Mouse (Mus musculus) embryonic fibroblast, embryonic 13.5 days (primary cell): ENCODE data around the gene Cntd1. TPM values are rescaled to one million over a fixed set of nuclear protein-coding genes. Genes with fewer than 3 reads are reported as not detected.
A peak's percentile ranks its signal among the peaks of the same experiment; 100 is the strongest.

Experiments used
- H3K27ac ChIP-seq: 2 replicates; pipeline ENCODE4 v1.5.1; 2012; ENCODE audit warnings: low read length, control low read depth, inconsistent platforms; ENCODE audit not compliant: insufficient read depth
- H3K4me1 ChIP-seq: 2 replicates; pipeline ENCODE4 v1.6.1; 2011; ENCODE audit warnings: low read length; ENCODE audit not compliant: control insufficient read depth, insufficient read depth
- H3K4me3 ChIP-seq: 2 replicates; pipeline ENCODE4 v1.5.1; 2011; ENCODE audit warnings: mild to moderate bottlenecking, control low read depth, low read length; ENCODE audit not compliant: insufficient read depth
- CTCF ChIP-seq: IDR thresholded peaks from 2 replicates; pipeline ENCODE4 v1.5.1; 2011; ENCODE audit warnings: mild to moderate bottlenecking, control low read depth, low read length, moderate library complexity, borderline replicate concordance; ENCODE audit not compliant: insufficient read depth
- POLR2A ChIP-seq: IDR thresholded peaks from 2 replicates; pipeline ENCODE4 v1.6.1; 2011; ENCODE audit warnings: low read depth, mild to moderate bottlenecking, control low read depth, low read length, moderate library complexity
- polyA plus RNA-seq: library from polyadenylated mRNA; stranded (reverse); fragments of >200 nt; gene quantifications from 2 replicates; pipeline ENCODE4 v1.2.4, GENCODE M21; 2011; ENCODE audit warnings: low read depth; ENCODE audit not compliant: missing spikeins, insufficient read length

The Cntd1 gene
- polyA plus RNA-seq, 1 experiment, result 1.0 TPM

- TF ChIP-seq POLR2A (no peak), CTCF (no peak)
- Histone ChIP-seq H3K27ac (no peak overlapping the region), H3K4me3 (no peak overlapping the region), H3K4me1 (no peaks in the 10 kb centered on the region)
Observed at GRCm38 (mm10) chr11:101282896-101283295, 4.1 kb downstream of the Cntd1 start.

- TF ChIP-seq CTCF, result no peak
- TF ChIP-seq POLR2A, result no peak
- no peak overlapping the region for H3K27ac ChIP-seq
Observed at GRCm38 (mm10) chr11:101283805-101284204, 5.0 kb downstream of the Cntd1 start.

GRCm38 (mm10) chr11:101287306-101287705 lies 8.5 kb downstream of the Cntd1 start:
- TF ChIP-seq CTCF (no peak), POLR2A (no peak)
- Histone ChIP-seq H3K4me3 (no peak overlapping the region), H3K4me1 (no peaks in the 10 kb centered on the region), H3K27ac (no peak overlapping the region)

More at GRCm38 (mm10) chr11:101283805-101284204, 5.0 kb downstream of the Cntd1 start:
- no peaks in the 10 kb centered on the region for H3K4me1 ChIP-seq
- no peak overlapping the region for H3K4me3 ChIP-seq

DNA sequence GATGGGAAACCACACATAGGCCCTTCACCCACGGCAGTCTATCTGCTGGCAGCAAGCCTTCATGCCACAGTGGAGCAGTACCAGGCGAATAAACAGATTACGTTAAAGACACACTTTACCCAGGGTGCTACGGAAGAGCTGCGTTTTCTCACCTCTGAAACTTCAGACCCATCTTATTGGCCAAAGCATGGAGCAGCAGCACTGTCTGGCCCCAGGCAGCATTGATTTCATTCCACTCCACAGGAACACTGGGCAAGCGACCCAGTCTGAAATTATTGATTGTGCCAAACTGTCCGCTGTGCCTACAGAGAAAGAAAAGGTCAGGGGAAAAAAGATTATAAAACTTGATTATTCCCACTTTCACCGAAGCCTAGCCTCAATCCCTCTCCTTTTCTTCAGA lies 12.4 kb downstream of the Cntd1 start:
- no peak for TF ChIP-seq POLR2A
- TF ChIP-seq CTCF, result no peak
- Histone ChIP-seq H3K27ac (no peak overlapping the region), H3K4me3 (no peak overlapping the region), H3K4me1 (no peaks in the 10 kb centered on the region)

DNA sequence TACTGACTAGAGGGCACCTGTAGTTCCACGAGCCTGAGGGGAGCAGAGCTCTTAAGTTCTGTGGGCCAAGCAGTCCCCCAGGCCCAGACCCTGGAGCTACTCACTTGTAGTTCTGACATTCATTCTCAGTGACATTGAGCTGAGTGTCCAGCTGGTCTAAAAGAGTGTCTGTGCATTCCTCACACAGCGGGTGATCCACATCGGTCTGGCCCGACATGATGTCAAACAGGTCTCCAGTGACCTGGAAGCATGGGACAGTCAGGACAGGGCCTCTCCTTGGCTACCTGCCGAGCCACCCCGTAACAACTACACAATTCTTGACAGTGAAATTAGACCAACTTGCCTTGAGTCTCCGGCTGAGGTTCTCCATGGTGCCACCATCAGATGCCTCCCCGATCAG lies 16.4 kb downstream of the Cntd1 start:
- H3K4me3 ChIP-seq, result no peak overlapping the region
- H3K4me1 ChIP-seq, result no peaks in the 10 kb centered on the region
- no peak for TF ChIP-seq POLR2A
- TF ChIP-seq CTCF, result no peak
- H3K27ac ChIP-seq, result no peak overlapping the region

- TF ChIP-seq CTCF (no peak), POLR2A (no peak)
- Histone ChIP-seq H3K4me3 (peak overlapping the region; percentile 94), H3K27ac (no peak overlapping the region), H3K4me1 (peaks cover 4% of the 10 kb centered on the region; the same call in 1 of the 2 replicates)
Observed at GRCm38 (mm10) chr11:101300881-101301280, 22.1 kb downstream of the Cntd1 start.

DNA sequence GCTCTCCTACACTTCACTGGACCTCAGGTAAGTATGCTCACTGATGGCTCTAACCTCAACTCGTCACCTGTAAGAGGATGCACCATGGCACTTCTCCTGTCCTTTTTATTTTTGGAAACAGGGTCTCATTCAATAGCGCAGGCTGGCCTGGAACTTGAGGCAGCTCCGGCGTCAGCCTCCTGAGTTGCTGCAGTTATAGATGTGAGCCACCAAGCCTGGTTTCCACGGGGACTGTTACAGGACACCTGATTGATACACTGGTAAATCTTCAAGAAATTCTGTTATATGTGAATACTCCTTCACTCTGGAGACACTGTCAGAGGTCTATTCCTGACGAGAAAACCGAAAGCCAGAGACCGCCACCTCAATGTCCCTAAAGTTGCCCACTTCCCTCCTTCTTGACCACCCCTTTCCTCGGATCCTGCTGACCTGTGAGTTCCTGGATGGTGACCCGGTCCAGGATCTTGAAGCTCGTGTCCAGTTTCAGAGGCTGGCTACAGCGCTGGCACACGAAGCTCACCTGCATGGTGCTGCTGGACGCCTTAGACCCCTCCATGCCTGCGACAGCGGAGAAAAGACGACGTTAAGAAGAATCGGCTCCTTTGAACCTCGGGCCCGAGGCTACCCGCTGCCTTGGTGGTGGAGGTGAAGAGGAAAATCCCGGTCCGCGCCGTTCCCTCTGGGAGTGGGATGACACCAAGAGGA lies 22.6 kb downstream of the Cntd1 start:
- Histone ChIP-seq H3K4me1 (peaks cover 4% of the 10 kb centered on the region; the same call in 1 of the 2 replicates), H3K4me3 (peak overlapping the region; percentile 94), H3K27ac (no peak overlapping the region)
- TF ChIP-seq CTCF (no peak), POLR2A (no peak)

- TF ChIP-seq POLR2A (peak; percentile 71), CTCF (peak; percentile 82)
- H3K4me3 ChIP-seq, result peak within 1 kb of the TSS; percentile 94
- H3K4me1 ChIP-seq, result peaks cover 4% of the 10 kb centered on the region; the same call in 1 of the 2 replicates
- no peak within 1 kb of the TSS for H3K27ac ChIP-seq
Observed at GRCm38 (mm10) chr11:101302004-101302798, 23.4 kb downstream of the Cntd1 start, which contains the start of gene Becn1. Becn1 (minus strand) TSS chr11:101302286.

DNA sequence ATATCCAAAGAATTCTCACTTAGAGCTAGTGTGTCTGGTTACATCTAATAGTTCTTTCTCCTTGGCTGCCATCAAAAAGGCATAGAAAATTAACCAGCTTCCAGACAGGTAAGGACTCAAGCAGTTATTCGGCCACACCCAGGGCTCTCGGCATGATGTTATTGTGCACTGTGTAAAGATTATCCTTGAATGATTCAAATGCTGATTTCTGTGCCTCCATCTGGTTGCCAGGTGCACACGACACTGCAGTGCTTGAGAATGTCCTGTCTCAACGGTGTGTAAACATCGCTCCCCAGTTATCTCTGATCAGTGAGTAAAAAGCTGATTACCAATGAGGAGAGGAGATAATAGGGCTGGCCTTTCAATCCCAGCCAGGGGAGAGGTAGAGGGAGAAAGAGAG lies 28.9 kb downstream of the Cntd1 start:
- no peak overlapping the region for H3K27ac ChIP-seq
- no peak overlapping the region for H3K4me3 ChIP-seq
- H3K4me1 ChIP-seq, result no peaks in the 10 kb centered on the region
- TF ChIP-seq CTCF (no peak), POLR2A (no peak)

DNA sequence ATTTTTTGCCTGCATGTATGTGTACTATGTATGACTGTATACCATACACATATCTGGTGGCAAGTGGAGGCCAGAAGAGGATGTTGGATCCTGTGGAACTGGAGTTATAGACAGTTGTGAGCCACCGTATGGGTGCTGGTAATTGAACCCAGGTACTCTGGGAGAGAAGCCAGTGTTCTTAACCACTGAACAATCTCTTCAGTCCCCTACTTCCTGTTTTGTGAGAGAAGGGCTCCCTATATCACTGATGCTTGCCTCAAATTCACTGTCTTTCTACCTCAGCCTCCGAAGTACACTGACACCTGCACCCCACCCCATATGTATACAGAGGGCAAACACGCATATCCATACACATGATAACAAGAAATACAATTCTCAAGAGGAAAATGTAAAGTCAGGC lies 32.3 kb downstream of the Cntd1 start:
- TF ChIP-seq CTCF (no peak), POLR2A (no peak)
- no peak overlapping the region for H3K27ac ChIP-seq
- H3K4me3 ChIP-seq, result no peak overlapping the region
- H3K4me1 ChIP-seq, result no peaks in the 10 kb centered on the region
